Mouse (Mus musculus) left cerebral cortex, postnatal 10 days (tissue): ENCODE measurements around the gene 1700028J19Rik. TPM values are rescaled to one million over a fixed set of nuclear protein-coding genes. Genes with fewer than 3 reads are reported as not detected.
"Not testable (repeated sequence)": the region's sequence is repeated elsewhere in the genome, so short reads cannot be mapped to it uniquely, and the experiment has no call there.

Experiments
- DNase-seq, 2 experiments: peaks; one replicate each; pipeline ENCODE4 v3.0.0; 2021 to 2022; ENCODE audit warnings: low spot score in 2 of 2, mixed read lengths in 1 of 2; ENCODE audit errors: extremely low spot score in 1 of 2
- intact Hi-C: fragments of 180-260 bp; cut with DNase I; formaldehyde crosslinking; loops from one replicate; pipeline ENCODE4 v1.15.1; 2025
- total RNA-seq, 2 experiments: library from RNA; stranded (reverse); gene quantifications; 2 replicates each; pipeline ENCODE4 v1.2.3; 2021

1700028J19Rik gene
- total RNA-seq, 2 experiments from 2014 or later, result 0.91 to 0.94 TPM

DNA sequence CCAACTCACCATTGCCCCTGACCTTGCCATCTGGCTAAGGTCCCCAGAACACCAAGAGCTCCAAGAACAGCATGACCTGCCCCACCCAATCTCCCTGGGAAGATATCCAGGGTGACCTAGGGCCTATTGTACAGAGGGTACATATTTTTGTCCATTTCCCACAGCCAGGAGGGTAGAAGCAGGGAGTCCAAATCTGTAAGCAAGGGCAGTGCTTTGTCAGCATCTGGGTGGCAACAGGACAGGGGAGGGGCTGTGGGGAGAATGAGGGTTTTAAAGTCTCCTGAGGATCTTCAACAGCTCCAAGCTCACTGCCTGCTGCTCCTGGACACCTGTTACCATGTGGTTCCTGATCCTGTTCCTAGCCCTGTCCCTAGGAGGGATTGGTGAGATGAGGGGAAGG is 58.6 kb downstream of the 1700028J19Rik start, which contains the start of gene Klk1b24:
Gene Klk1b24, plus strand, starts transcription at position 301 of the 400 bp plus-strand sequence.
- DNase-seq, intact Hi-C loops: not testable (repeated sequence)

DNA sequence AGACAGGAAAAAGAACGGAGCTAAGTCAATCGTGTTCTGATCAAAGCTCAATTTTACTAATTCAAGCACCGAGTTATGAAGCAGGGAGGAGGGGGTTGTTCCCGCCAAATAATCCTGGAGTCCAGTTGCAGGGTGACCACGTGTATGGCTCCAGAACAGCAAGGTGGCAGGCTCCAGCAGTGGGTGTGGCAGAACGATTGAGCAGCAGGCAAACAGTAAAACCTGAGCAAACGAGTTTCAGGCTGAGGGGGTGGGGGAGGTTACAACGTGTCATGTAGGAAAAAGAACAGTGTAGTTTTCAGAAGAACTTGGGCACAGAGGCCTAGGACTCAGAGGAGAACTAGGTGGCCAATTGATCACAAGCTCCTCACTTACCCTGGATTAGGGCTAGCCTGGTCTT is 60.0 kb downstream of the 1700028J19Rik start:
- DNase-seq, intact Hi-C loops: not testable (repeated sequence)

Other genes with a start within 250 kb of the 1700028J19Rik start
- not detected for gene Klk1b26, start 234.5 kb downstream of the 1700028J19Rik start, total RNA-seq
- gene Klk1b27, start 194.4 kb downstream of the 1700028J19Rik start, total RNA-seq, result not detected
- gene Klk1b21, start 144.4 kb downstream of the 1700028J19Rik start, total RNA-seq, result not detected
- gene Klk1b22, start 134.0 kb downstream of the 1700028J19Rik start, total RNA-seq, result not detected
- gene Klk1b16, start 109.9 kb downstream of the 1700028J19Rik start, total RNA-seq, result not detected
- gene Klk1b24, start 58.5 kb downstream of the 1700028J19Rik start, total RNA-seq, result not detected
- not detected for gene Klk1b3, start 48.5 kb downstream of the 1700028J19Rik start, total RNA-seq
- not detected for gene Klk1b4, start 39.3 kb downstream of the 1700028J19Rik start, total RNA-seq
- not detected for gene Klk1b5, start 30.8 kb downstream of the 1700028J19Rik start, total RNA-seq
- not detected for gene Klk1, start 21.3 kb downstream of the 1700028J19Rik start, total RNA-seq
- gene Gm36864, start 10.5 kb downstream of the 1700028J19Rik start, total RNA-seq, result not detected
- 100 to 1,000 TPM; 116 to 119 TPM for gene 2410002F23Rik, start within 50 bp of the 1700028J19Rik start, total RNA-seq
- not detected for gene Acp4, start 10.7 kb upstream of the 1700028J19Rik start, total RNA-seq
- not detected for gene Gm15517, start 14.8 kb upstream of the 1700028J19Rik start, total RNA-seq
- 1 to 10 TPM; 2.5 to 2.8 TPM for gene Clec11a, start 60.2 kb upstream of the 1700028J19Rik start, total RNA-seq
- gene Shank1, start 63.6 kb upstream of the 1700028J19Rik start, total RNA-seq, result 100 to 1,000 TPM; 423 to 432 TPM
- 10 to 100 TPM; 77.1 to 78.3 TPM for gene Syt3, start 137.4 kb upstream of the 1700028J19Rik start, total RNA-seq
- gene 1700008O03Rik, start 139.1 kb upstream of the 1700028J19Rik start, total RNA-seq, result 1 to 10 TPM; 2.1 to 2.9 TPM
- 100 to 1,000 TPM; 311 to 323 TPM for gene Lrrc4b, start 182.3 kb upstream of the 1700028J19Rik start, total RNA-seq
- gene Aspdh, start 218.7 kb upstream of the 1700028J19Rik start, total RNA-seq, result 10 to 100 TPM; 14.7 to 18.0 TPM
- gene Josd2, start 221.3 kb upstream of the 1700028J19Rik start, total RNA-seq, result 10 to 100 TPM; 36.3 to 37.4 TPM
- 100 to 1,000 TPM; 143 to 144 TPM for gene Emc10, start 249.8 kb upstream of the 1700028J19Rik start, total RNA-seq
- gene Fam71e1, start 249.9 kb upstream of the 1700028J19Rik start, total RNA-seq, result 10 to 100 TPM; 24.4 to 26.8 TPM